ENCODE assay signal across 8 mouse cellular contexts in the genomic region with DNA sequence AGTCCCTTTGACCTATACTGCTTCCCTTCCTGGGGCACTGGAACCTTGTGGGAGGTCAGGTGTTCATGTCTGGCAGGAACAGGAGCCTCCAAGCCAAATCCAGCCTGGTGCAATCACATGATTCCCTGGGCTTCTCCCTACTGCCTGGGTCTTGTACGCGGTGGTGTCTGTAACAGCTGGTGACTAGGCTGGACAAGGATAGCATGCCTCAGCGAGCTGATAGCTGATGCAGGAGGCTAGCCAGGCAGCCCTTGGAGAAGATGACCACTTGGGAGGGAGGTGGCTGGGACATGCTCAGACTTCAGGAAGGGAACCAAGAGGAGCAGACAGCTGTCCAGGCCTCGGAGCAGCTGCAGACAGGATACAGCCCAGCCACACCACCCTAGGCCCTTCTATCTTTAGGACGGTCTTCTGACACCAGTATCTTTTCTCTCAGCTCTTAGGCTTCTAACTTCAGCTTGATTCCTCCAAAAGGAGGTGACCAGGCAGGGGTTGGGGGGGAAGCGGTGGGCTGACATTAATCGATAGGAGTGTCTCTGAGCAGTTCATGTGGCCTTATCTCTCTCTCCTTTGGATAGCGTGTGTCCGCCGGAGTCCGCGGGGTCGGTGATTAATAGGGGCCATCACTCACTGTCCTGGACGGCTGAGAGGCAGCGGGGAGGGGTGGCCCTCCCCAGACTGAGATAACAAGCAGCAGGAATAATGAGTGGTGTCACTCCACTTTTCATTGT. TPM values are rescaled to one million over a fixed set of nuclear protein-coding genes. Genes with fewer than 3 reads are reported as not detected.
DNase-seq lines count a peak whose midpoint lies in the region; ATAC-seq lines count a peak whose summit lies in the region.

No protein-coding gene starts in this region.

- H3K4me2 ChIP-seq in forebrain, embryonic 15.5 days (replicated peaks), result no peak overlapping the region
- H3K4me2 ChIP-seq in hindbrain, embryonic 13.5 days, result no peak overlapping the region
- no peak overlapping the region for H3K4me2 ChIP-seq in midbrain, embryonic 15.5 days

- H3K27ac ChIP-seq in forebrain, embryonic 15.5 days (replicated peaks), result 0 out of 2 replicates have a peak overlapping the region, but pooled peaks have one; percentile 11
- peak overlapping the region; percentile 83 for H3K27ac ChIP-seq in hindbrain, embryonic 13.5 days
- H3K27ac ChIP-seq in midbrain, embryonic 15.5 days, result 0 out of 2 replicates have a peak overlapping the region, but pooled peaks have one; percentile 4

- no peaks in the 10 kb centered on the region for H3K27me3 ChIP-seq in forebrain, embryonic 15.5 days
- 0 out of 2 replicates have a peak, but pooled peaks cover 2% of the 10 kb centered on the region for H3K27me3 ChIP-seq in hindbrain, embryonic 13.5 days
- no peaks in the 10 kb centered on the region for H3K27me3 ChIP-seq in midbrain, embryonic 15.5 days (replicated peaks)

- intact Hi-C loops in left cerebral cortex, postnatal 14 days (cut with DNase I), result no loop called here

- peak; percentile 27 for DNase-seq in left cerebral cortex, postnatal 14 days (ENCODE audit: low spot score in 2 of 2)
- DNase-seq in left cerebral cortex, adult 18-20 months (ENCODE audit: low spot score in 2 of 2), result no peak
- DNase-seq in ovary, postnatal 10 days (ENCODE audit: low spot score), result no peak
- no peak for DNase-seq in B cell, adult 2 months

- 64% methylated on average over 15 of the region's 15 CpGs for WGBS in forebrain, embryonic 15.5 days
- WGBS in hindbrain, embryonic 13.5 days, result 16% methylated on average over 15 of the region's 15 CpGs
- WGBS in midbrain, embryonic 15.5 days, result 45% methylated on average over 15 of the region's 15 CpGs

- ATAC-seq in forebrain, embryonic 15.5 days (replicated peaks), result no peak
- 0 out of 2 replicates have a peak, but pooled peaks have one; percentile 19 for ATAC-seq in hindbrain, embryonic 13.5 days (ENCODE audit: low FRiP score)
- no peak for ATAC-seq in midbrain, embryonic 15.5 days (replicated peaks)
- no peak for ATAC-seq in cerebellum, adult (ENCODE audit: insufficient number of reproducible peaks, low FRiP score, low TSS enrichment)

- peaks cover 21% of the 10 kb centered on the region for H3K36me3 ChIP-seq in forebrain, embryonic 15.5 days
- peaks cover 22% of the 10 kb centered on the region for H3K36me3 ChIP-seq in hindbrain, embryonic 13.5 days
- no peaks in the 10 kb centered on the region for H3K36me3 ChIP-seq in midbrain, embryonic 15.5 days (replicated peaks)

- H3K4me1 ChIP-seq in forebrain, embryonic 15.5 days, result peaks cover 39% of the 10 kb centered on the region
- peaks cover 78% of the 10 kb centered on the region for H3K4me1 ChIP-seq in hindbrain, embryonic 13.5 days (replicated peaks)
- peaks cover 43% of the 10 kb centered on the region for H3K4me1 ChIP-seq in midbrain, embryonic 15.5 days

- H3K4me3 ChIP-seq in forebrain, embryonic 15.5 days, result no peak overlapping the region
- H3K4me3 ChIP-seq in hindbrain, embryonic 13.5 days, result no peak overlapping the region
- no peak overlapping the region for H3K4me3 ChIP-seq in midbrain, embryonic 15.5 days

- H3K9ac ChIP-seq in forebrain, embryonic 15.5 days (replicated peaks), result no peak overlapping the region
- peak overlapping the region; percentile 58 for H3K9ac ChIP-seq in hindbrain, embryonic 13.5 days
- no peak overlapping the region for H3K9ac ChIP-seq in midbrain, embryonic 15.5 days

- H3K9me3 ChIP-seq in forebrain, embryonic 15.5 days, result no peaks in the 10 kb centered on the region
- H3K9me3 ChIP-seq in hindbrain, embryonic 13.5 days, result no peaks in the 10 kb centered on the region
- no peaks in the 10 kb centered on the region for H3K9me3 ChIP-seq in midbrain, embryonic 15.5 days

RNA-seq across cellular contexts. Expression of a gene that starts 9.7 kb away (rescaled TPM):
- total RNA-seq in left cerebral cortex, postnatal 14 days (2021), result 10 to 100 TPM; 38.9 to 39.9 TPM
- 10 to 100 TPM; 27.5 to 31.8 TPM for total RNA-seq in left cerebral cortex, adult 18-20 months (2021)
- 106 and 109 TPM in 2 replicates for polyA plus RNA-seq in forebrain, embryonic 15.5 days (2015; fragmentation: Nextera tagmentation; extraction: Ambion mirVana)
- 92.9 and 100 TPM in 2 replicates for polyA plus RNA-seq in hindbrain, embryonic 13.5 days (2015; fragmentation: Nextera tagmentation; extraction: Ambion mirVana)
- polyA plus RNA-seq in midbrain, embryonic 15.5 days (2015; fragmentation: Nextera tagmentation; extraction: Ambion mirVana), result 88.2 and 91.7 TPM in 2 replicates

RNA-seq across cellular contexts. Expression of a gene that starts 21.3 kb away (rescaled TPM):
- not detected for total RNA-seq in left cerebral cortex, postnatal 14 days (2021)
- total RNA-seq in left cerebral cortex, adult 18-20 months (2021), result not detected
- 0.17 TPM in 1 of 2 replicates, not detected in the other for polyA plus RNA-seq in forebrain, embryonic 15.5 days (2015; fragmentation: Nextera tagmentation; extraction: Ambion mirVana)
- 0.29 and 0.43 TPM in 2 replicates for polyA plus RNA-seq in hindbrain, embryonic 13.5 days (2015; fragmentation: Nextera tagmentation; extraction: Ambion mirVana)
- polyA plus RNA-seq in midbrain, embryonic 15.5 days (2015; fragmentation: Nextera tagmentation; extraction: Ambion mirVana), result 0.17 and 0.30 TPM in 2 replicates

RNA-seq across cellular contexts. Expression of a gene that starts 37.2 kb away (rescaled TPM):
- total RNA-seq in left cerebral cortex, postnatal 14 days (2021), result 10 to 100 TPM; 38.0 to 40.3 TPM
- 10 to 100 TPM; 41.9 TPM for total RNA-seq in left cerebral cortex, adult 18-20 months (2021)
- 20.7 and 21.5 TPM in 2 replicates for polyA plus RNA-seq in forebrain, embryonic 15.5 days (2015; fragmentation: Nextera tagmentation; extraction: Ambion mirVana)
- 20.5 and 22.6 TPM in 2 replicates for polyA plus RNA-seq in hindbrain, embryonic 13.5 days (2015; fragmentation: Nextera tagmentation; extraction: Ambion mirVana)
- polyA plus RNA-seq in midbrain, embryonic 15.5 days (2015; fragmentation: Nextera tagmentation; extraction: Ambion mirVana), result 28.7 and 29.7 TPM in 2 replicates

RNA-seq across cellular contexts. Expression of a gene that starts 56.9 kb away (rescaled TPM):
- 1 to 10 TPM; 2.7 to 3.2 TPM for total RNA-seq in left cerebral cortex, postnatal 14 days (2021)
- 1 to 10 TPM; 5.9 to 6.3 TPM for total RNA-seq in left cerebral cortex, adult 18-20 months (2021)
- 12.2 and 13.5 TPM in 2 replicates for polyA plus RNA-seq in forebrain, embryonic 15.5 days (2015; fragmentation: Nextera tagmentation; extraction: Ambion mirVana)
- polyA plus RNA-seq in hindbrain, embryonic 13.5 days (2015; fragmentation: Nextera tagmentation; extraction: Ambion mirVana), result 27.3 and 31.7 TPM in 2 replicates
- polyA plus RNA-seq in midbrain, embryonic 15.5 days (2015; fragmentation: Nextera tagmentation; extraction: Ambion mirVana), result 19.9 and 20.5 TPM in 2 replicates

Comparison
In these comparisons a context has a peak if more than half of its experiments do, and no peak if none do; other contexts are left out.
1. DNase-seq: peak in left cerebral cortex, postnatal 14 days (2 of 2); none in left cerebral cortex, adult 18-20 months (0 of 2), ovary, postnatal 10 days (single experiment) and B cell, adult 2 months (0 of 2).
2. H3K27ac ChIP-seq: peak in every context shown above with its lines; median percentile 83 in hindbrain, embryonic 13.5 days; 11 in forebrain, embryonic 15.5 days; 4 in midbrain, embryonic 15.5 days.